Mouse (Mus musculus) ovary, postnatal 10 days (tissue): Measurements from ENCODE around the gene Cdc42ep5.
A peak's percentile ranks its signal among the peaks of the same experiment; 100 is the strongest.

ENCODE experiments used
- DNase-seq: peaks from one replicate; pipeline ENCODE4 v3.0.0; 2022; ENCODE audit warnings: low spot score

Gene Cdc42ep5

DNA sequence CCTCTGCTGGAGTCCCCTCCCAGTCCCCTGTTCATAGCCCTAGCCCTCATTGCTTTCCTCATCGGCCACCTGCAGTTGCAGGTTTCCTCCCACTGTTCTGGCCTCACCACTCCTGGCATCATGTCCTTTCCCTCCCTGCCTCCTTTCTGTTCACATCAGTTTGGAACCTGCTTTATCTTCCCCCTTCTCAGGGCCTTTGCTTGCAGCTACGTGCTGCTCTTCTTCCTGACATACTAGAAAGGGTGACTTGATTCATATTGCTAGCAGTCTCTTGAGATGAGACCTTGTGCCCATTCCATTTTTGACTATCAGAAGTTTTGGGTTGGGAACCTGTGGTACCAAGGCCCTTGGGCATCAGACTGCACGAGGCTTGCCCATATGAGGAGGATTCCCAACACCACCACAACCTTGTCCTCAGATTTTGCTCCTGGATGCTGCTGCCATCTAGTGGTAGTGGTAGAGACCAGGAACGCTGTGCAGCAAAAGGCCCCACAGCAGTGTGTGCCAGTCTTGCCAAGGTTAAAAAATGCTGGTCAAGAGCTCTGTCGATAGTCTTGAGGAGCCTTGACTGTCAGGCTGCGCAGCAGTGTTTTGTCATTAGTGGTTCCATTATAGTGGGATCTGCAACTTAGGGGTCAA, 19.0 kb downstream of the Cdc42ep5 start:
- DNase-seq = no peak

DNA sequence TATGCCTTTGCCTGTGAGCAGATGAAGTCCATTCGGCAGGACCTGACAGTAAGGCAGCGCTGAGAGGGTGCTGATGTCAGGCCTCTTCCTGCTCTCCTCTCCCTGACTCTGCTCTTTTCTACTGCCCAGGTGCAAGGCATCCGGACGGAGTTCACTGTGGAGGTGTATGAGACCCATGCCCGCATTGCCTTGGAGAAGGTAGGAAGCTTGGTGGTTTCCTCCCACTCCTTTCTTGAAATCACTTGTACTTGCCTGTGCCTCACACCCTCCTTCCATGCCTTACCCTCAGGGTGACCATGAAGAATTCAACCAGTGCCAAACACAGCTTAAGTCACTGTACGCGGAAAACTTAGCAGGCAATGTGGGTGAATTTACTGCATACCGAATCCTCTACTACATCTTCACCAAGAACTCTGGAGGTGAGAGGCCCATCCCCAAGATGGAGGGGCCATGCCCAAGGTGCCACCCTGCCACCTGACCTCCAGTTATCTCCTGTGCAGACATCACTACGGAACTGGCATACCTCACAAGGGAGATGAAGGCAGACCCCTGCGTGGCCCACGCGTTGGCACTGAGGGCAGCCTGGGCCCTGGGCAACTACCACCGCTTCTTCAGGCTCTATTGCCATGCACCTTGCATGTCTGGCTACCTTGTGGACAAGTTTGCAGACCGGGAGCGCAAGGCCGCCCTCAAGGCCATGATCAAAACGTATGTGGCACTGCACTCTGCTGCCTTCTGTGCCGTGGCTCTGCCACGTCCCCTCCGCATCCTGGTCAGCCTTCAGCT, 19.7 kb downstream of the Cdc42ep5 start:
- DNase-seq = no peak

- DNase-seq = no peak
Observed at GRCm38 (mm10) chr7:4144046-4144445, 20.6 kb downstream of the Cdc42ep5 start.

GRCm38 (mm10) chr7:4143506-4143905, 21.2 kb downstream of the Cdc42ep5 start:
- no peak for DNase-seq

DNA sequence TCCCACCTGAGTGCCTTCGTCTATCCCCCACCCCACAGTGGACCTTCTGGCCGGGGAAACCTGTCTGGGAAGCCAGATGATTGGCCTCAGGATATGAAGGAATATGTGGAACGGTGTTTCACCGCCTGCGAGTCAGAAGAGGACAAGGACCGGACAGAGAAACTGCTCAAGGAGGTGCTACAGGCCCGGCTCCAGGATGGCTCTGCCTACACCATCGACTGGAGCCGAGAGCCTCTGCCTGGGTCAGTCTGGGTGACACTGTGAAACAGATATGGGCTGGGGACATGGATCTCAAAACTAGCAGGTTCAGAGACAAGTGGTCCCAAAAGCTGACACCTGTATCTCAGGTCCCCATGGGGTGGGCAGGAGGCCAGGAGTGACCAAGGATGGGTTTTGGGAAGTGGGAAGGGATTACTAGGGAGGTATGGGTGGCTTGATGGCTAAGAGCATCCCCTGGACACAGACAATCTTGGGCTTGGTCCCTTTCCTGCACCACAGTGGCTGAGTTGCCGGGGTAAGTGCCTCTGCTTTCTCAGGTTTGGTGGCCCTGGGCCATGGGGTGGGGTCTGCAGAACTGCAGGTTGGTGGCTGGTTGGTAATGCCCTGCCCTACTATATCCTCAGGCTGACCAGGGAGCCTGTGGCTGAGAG, 21.7 kb downstream of the Cdc42ep5 start:
- DNase-seq = no peak

DNA sequence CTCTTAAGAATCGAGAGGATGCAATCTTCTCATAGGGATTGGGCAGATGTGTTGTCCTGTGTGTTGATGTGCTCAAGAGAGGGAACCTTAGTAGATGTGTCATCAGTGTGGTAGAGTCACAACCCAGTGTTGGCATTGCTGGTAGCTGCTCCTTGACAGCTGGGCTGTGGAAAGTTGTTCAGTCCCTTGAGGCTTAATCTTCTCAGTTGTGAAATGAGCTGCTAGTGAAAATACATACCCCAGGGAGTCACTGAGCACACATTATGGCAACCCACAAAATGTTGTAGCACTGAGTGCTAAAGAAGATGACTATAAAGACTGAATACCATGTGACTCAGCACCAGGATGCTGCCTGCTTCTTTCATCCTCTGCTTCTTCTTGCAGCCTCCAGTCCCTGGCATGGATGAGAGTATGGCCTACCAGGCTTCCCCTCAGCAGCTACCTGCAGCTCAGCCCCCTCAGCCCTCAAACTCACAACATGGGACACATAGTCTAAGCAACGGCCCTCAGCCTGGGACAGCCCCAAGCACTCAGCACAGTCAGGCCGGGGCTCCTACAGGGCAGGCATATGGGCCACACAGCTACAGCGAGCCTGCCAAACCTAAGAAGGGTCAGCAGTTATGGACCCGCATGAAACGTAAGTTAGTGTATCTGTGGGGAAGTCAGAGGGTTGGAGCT, 22.9 kb downstream of the Cdc42ep5 start:
- no peak for DNase-seq

DNA sequence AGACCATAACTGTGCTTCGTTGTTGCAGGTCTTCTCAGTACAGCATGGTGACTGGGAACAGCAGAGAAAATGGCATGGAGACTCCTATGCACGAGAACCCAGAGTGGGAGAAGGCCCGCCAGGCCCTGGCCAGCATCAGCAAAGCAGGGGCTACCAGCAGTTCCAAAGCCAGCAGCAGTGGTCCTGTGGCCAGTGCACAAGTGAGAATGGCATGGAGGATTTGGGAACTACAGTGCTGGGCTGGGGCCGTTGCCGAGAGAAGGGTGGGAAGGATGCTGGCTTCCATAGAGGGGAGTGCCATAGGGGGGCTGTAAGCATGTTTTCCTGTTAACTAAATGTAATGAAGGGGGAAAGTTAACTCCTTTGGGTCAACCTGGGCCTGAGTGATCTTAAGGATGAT, 25.3 kb downstream of the Cdc42ep5 start:
- no peak for DNase-seq

DNA sequence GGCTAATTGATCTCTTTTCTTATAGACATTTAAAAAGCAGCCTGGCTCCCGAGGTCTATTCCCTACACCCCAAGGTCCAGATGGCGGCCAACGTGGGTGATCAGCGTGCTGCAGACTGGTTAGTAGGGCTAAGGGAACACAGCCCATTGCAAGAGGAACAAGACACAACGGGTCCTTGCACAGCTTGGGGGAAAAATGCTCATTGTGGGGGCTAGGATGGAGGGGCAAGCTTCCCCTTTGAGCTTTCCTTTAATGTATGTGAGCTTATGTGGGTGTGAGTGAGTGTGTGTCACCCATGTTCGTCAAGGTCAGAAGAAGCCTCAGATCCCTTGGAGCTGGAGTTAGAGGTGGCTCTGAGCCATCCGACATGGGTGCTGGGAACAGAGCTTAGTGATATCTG, 26.0 kb downstream of the Cdc42ep5 start:
- no peak for DNase-seq

DNA sequence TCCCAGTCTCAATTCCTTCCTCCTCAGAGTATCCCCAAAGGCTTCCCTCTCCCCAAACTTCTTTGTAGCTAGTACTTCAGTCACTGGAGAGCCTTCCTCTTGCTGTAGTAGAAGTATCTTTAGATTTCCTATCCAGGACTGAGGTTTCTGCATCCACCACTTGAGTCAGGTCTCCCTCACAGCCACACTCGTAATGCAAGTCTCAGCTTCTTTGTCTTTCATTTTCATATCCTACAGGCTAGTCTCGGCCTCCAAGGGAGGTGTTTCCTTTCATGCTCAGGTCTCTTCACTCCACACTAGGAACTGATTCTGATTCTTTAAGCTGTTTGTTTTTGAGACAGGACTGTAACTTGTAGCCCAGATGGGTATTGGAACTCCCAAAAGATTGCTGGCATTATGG, 26.5 kb downstream of the Cdc42ep5 start:
- no peak for DNase-seq

DNA sequence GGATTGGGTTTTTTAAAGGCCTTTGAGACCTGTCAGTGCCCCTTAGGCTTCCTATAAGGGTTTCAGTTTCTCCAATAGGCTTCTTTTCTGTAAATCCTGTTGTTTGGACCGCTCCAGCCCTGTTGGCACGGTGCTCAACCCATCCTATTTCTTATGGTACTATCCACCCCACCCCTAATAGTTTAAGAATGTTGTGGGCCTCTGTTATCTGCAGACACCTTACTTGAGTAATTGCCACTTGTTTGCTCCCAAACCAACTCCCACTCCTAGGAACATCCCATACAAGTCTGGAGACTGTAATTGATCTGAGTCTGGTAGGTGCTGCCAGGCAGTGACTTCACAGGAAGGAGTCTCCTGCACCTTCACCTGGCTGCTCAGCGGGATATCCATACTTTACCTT, 26.9 kb downstream of the Cdc42ep5 start:
- no peak for DNase-seq

DNA sequence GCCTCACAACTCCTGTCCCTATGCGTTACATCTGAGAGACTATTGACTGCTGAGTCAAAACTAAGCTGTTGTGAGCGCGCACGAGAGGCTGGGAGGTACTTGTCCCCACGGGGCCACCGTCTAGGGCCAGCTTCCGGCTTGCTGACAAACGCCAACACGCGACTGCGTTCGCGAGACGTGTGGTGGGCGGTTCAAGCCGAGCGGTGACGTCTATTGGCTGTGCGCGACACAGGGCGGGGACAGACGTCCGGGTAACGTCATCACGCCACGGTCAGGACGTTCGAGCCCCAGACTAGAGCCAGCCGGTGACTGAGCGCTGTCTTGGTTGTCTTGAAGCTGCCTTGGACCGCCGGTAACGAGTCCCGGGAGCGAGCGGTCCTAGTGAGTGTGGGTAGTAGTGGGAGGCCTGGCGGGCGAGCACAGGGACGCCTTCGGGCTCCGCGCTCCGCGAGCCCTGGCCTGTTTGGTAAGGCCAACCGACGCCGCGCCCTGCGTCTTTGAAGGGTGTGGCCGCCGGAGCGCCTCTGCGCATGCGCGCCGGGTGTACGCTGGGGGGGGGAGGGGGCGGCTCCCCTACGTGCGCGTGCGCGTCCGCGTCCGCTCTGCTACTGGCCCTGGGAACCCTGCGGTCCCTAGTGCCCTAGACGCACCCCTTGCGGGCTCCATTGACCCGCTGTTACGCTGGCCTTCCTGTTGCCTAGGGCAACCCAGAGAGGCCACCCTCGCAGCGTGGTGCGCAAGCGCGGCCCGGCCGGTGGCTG, 27.7 kb downstream of the Cdc42ep5 start, which contains the start of gene Leng8:
Gene Leng8 (plus strand): TSS at position 269 of the 761 bp plus-strand sequence.
- DNase-seq = peak; percentile 97

DNA sequence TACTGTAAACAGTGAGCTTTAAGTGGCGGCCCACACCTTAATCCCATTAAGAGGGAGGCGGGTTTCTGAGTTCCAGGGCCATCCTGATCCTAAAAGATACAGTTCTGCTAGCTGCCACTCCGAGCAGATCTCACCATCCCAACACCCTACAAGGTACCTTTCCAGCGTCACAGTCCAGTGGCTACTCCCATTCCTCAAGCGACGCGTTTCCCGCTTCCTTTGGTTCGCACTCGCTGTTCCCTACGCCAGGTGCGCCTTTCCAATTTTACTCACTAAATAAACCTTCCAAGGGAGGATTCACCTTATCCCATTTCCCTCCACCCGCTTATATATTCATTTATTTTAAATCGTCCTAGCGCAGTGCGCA, 28.3 kb downstream of the Cdc42ep5 start:
- DNase-seq = no peak

- DNase-seq = no peak
Observed at GRCm38 (mm10) chr7:4134911-4135310, 29.7 kb downstream of the Cdc42ep5 start.

GRCm38 (mm10) chr7:4132998-4133397, 31.7 kb downstream of the Cdc42ep5 start:
- no peak for DNase-seq

- DNase-seq = no peak
Observed at GRCm38 (mm10) chr7:4132581-4132980, 32.1 kb downstream of the Cdc42ep5 start.

DNA sequence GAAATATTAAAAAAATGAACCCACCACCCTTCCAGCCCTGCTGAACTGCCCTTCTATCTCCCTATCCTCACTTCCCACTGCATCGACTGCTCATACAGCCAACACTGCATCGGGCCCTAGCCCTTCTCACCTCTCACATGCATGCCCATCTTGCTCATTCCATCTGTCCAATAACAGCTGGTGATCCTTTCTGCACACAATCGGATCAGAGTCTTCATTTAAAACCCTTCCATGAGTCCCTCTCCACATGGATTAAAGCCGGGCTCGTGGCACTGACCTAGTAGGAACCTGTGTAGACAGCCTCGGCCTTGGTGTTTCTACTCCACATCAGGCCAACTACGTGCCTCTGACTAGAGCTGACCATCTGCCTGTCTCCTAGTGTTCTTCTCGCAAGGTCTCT, 32.7 kb downstream of the Cdc42ep5 start:
- DNase-seq = no peak

- no peak for DNase-seq
Observed at GRCm38 (mm10) chr7:4130686-4131452, 33.8 kb downstream of the Cdc42ep5 start.

GRCm38 (mm10) chr7:4128860-4129259, 35.8 kb downstream of the Cdc42ep5 start:
- DNase-seq = no peak

DNA sequence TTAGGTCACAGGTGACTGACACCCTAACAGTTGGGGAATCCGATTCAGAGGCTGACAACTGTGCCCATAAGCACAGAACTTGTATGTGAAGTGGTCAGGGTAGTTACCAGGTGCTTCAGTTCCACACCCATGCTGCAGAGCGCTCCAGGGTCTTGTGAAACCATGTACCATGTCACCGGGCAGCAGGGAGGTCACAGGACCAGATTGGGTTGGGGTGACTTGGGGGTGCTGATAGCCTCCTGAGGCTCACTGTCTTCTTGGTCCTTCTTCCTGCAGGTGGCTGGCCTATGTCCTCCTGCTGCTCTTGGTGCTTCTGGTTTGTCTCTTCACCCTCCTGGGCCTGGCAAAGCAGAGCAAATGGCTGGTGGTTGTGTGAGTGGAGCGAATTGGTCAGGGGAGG, 36.8 kb downstream of the Cdc42ep5 start:
- no peak for DNase-seq

DNA sequence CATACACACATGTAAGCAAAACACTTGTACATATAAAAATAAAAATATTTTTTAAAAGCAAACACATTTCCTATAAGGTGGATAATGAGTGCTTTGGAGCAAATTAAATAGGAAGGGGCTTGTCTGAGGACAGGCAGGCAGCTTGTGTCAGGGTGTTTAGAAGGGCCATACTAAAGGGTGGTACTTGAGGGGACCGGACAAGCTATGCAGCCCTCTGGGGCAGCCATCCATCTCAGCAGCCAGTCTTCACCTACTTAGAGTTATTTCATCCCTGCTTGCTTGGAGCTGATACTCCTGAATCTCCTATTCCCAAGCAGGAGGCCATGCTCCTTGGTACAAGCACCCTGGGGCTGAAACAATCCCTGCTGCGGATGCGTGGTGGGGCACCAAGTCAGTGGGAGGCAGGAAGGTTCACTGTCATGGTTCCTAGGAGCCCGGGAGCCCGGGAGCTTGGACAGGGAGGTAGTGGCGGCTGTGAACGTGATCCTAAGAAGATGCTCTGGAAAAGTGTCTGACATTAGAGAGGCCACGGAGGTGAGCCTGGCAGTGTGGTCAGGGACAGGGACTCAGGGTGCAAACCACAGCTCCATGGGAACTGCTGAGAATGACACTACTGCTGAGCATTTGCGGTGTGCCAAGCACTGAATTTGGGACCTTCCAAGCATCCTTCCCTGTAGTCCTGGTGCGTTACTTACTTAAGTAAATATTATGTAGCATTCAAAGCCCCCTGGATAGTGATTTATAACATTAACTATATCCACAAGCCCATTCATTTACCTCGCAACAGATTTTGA, 37.5 kb downstream of the Cdc42ep5 start:
- DNase-seq = no peak
